Mouse (Mus musculus) frontal cortex, adult 2 months (tissue): ENCODE data around the gene Mettl1. TPM values are rescaled to one million over a fixed set of nuclear protein-coding genes. Genes with fewer than 3 reads are reported as not detected.
"Not testable (repeated sequence)": the region's sequence is repeated elsewhere in the genome, so short reads cannot be mapped to it uniquely, and the experiment has no call there.

Experiments
- DNase-seq, 2 experiments: peaks; one replicate each; pipeline ENCODE4 v3.0.0; 2022; ENCODE audit warnings: low spot score in 1 of 2; ENCODE audit errors: extremely low spot score in 1 of 2
- polyA plus RNA-seq: library from polyadenylated mRNA; depleted of rRNA; stranded (reverse); fragments of >200 nt; gene quantifications from 2 replicates; pipeline ENCODE4 v1.2.3, GENCODE M21; 2012

The Mettl1 gene
- polyA plus RNA-seq, 1 experiment, result 14.0 TPM

DNA sequence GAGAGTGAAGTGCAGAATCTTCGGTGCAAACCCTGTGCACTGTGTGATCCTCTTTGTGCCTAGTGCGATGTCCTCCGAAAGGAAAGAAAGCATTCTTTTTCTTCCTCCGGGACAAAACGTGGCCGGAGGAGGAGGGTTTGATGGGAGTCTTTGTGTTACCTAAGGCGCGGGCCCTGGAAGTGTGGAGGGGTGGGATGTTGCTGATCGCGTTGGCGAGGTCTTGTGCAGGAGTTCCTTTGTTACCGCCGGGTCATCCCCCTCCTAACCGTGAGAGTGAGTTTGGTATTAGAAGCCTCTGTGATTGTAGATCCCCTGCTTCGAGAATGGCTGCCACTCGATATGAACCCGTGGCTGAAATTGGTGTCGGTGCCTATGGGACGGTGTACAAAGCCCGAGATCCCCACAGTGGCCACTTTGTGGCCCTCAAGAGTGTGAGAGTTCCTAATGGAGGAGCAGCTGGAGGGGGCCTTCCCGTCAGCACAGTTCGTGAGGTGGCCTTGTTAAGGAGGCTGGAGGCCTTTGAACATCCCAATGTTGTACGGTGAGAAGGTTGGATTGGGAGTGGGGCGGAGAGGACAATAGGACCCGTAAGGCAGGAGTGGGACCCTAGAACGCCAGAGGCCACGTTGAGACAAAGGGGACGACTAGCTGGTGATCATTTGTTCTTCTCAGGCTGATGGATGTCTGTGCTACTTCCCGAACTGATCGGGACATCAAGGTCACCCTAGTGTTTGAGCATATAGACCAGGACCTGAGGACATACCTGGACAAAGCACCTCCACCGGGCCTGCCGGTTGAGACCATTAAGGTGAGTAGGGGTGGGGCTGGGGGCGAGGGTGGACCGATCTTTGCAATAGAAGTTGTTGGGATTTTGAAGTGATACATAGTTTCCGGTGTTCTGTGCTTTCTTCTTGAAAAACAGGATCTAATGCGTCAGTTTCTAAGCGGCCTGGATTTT is 23.0 kb downstream of the Mettl1 start:
- DNase-seq, result no peak

GRCm38 (mm10) chr10:127065981-127066380 is 24.8 kb downstream of the Mettl1 start:
- DNase-seq, result no peak

GRCm38 (mm10) chr10:127066519-127067018 is 25.4 kb downstream of the Mettl1 start:
- no peak for DNase-seq

DNA sequence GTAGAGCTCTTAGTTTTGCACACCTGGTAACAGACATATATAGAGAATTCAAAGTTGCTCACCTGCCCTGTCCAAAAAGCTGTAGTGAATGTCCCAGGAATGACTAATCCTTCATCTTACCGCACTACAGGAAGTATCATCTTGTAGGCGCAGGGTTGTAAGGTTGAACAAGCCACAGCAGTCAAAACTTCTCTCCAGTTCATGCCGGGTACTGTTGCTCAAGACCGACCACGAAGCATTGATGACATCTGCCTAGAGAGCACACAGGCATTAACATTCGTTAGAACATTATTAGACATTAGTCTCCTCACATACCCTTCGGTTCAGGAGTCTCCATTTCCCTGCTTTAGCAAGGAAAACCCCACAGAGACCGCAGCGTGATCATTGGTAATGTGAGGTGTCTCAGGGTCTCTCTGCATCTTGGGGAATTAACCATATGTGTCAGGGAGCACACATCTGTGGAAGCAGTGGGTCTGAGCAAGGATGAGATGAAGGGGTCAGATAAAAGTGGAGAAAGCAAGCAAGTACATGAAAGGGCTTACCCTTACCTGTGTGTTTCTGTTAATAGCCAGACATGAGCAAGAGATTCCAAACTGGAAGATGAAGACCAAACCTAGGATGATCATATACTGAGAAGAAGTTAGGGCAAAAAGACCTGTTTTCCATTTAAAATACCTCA is 27.3 kb downstream of the Mettl1 start:
- DNase-seq, result no peak

- DNase-seq, result no peak
These were observed 28.3 kb downstream of the Mettl1 start for GRCm38 (mm10) chr10:127069281-127070189.

DNA sequence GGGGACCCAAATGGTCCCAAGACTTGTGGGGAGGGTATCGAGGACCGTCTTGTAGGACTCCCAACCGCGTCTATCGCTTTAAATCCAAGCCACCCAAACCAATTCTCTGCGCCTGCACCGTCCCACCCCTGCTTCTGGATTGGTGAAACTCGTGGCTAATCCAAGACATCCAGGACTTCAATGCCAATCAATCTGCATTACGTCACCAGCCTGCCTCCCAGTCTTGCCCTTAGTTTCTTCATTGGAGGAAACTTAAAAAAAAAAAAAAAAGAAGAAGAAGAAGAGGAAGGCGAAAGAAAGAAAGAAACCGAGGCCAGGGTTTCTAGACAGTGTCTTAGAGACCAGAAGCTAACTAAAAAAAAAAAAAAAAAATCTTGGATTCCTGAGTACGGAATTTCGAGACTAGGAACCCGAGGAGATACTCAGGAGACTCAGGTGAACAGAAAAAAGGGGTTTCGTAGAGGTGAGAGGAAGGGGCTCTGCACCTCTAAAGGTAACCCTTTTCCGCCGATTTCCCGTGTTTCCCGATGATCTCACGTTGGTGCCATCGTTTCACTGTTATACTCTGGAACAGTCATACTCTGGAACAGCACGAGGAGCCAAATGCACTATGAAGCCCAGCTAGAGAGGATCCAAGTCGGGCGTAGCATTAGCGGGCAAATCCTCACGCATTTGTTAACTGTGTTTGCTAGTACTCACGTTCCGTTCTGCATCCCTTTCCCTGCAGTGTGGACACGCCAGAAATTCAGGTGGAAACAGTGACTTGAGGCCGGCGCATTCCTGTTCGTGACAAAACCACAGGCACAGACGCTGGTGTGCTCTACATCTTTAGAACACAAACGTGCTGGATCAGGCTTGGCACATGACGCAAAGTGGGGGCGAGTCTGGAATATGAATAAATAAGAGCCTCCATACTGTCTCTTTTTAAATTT is 29.2 kb downstream of the Mettl1 start, which contains the start of gene Tspan31:
Tspan31 (minus strand) TSS at position 75 of the 932 bp plus-strand sequence.
- DNase-seq, result peak; percentile 97

- DNase-seq, result no peak
These were observed 30.0 kb downstream of the Mettl1 start for GRCm38 (mm10) chr10:127071203-127071602.

DNA sequence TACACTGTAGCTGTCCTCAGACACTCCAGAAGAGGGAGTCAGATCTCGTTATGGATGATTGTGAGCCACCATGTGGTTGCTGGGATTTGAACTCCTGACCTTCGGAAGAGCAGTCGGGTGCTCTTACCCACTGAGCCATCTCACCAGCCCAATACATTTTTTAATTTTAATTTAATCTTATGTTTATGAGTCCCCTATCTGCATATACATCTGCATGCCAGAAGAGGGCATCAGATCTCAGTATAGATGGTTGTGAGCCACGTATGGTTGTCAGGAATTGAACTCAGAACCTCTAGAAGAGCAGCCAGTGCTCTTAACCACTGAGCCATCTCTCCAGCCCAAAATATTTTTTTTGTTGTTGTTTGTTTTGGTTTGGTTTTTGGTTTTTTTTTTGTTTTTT is 31.1 kb downstream of the Mettl1 start:
- not testable (repeated sequence) for DNase-seq

DNA sequence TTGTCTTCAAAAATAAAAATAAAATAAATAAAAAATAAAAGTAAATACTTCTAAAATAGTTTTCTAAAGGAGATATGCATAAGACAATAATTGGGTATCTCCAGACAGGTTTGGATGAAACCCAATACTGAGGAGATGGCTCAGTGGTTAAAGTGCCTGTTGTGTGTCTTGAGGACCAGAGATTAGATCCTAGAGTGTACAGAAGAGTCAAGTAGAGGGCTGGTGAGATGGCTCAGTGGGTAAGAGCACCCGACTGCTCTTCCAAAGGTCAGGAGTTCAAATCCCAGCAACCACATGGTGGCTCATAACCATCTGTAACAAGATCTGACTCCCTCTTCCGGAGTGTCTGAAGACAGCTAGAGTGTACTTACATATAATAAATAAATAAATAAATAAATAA is 31.8 kb downstream of the Mettl1 start:
- DNase-seq, result not testable (repeated sequence)

- DNase-seq, result no peak
These were observed 32.8 kb downstream of the Mettl1 start for GRCm38 (mm10) chr10:127073981-127074380.

- DNase-seq, result no peak
These were observed 33.9 kb downstream of the Mettl1 start, which contains the start of gene Agap2 for GRCm38 (mm10) chr10:127075080-127075479. Gene Agap2 (plus strand): TSS chr10:127075284.

- DNase-seq, result no peak
These were observed 34.4 kb downstream of the Mettl1 start for GRCm38 (mm10) chr10:127075651-127076050.

- no peak for DNase-seq
These were observed 34.9 kb downstream of the Mettl1 start for GRCm38 (mm10) chr10:127076082-127076481.

DNA sequence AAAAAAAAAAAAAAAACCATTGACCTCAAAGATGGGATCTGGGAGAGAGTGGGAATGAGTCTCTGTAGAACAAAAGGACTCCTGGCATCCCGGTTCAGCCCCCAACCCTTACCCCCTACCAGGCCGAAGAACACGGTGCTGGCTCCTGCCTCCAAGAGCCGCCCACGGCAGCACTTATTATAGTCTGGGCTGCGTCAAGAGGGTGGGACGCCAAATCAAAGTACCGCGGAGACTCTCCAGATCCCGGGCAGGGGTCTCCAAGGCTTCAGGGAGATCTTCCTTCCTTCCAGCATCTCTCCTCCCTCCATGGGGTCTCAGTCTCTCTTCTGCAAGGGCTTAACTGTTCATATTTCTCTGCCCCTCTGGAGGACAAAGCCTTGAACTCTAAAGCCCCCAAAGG is 36.3 kb downstream of the Mettl1 start:
- peak in 1 of 2 experiments; percentile 71 for DNase-seq

- peak in 1 of 2 experiments; percentile 85 for DNase-seq
These were observed 36.9 kb downstream of the Mettl1 start for GRCm38 (mm10) chr10:127078001-127078676.

- peak in 1 of 2 experiments; percentile 90 for DNase-seq
These were observed 37.7 kb downstream of the Mettl1 start for GRCm38 (mm10) chr10:127078677-127079575.

GRCm38 (mm10) chr10:127079665-127080391 is 38.6 kb downstream of the Mettl1 start:
- no peak for DNase-seq
